Mouse (Mus musculus): ENCODE measurements around the gene Zfp697.
"Not testable (repeated sequence)": the region's sequence is repeated elsewhere in the genome, so short reads cannot be mapped to it uniquely, and the experiment has no call there.

Gene Zfp697

DNA sequence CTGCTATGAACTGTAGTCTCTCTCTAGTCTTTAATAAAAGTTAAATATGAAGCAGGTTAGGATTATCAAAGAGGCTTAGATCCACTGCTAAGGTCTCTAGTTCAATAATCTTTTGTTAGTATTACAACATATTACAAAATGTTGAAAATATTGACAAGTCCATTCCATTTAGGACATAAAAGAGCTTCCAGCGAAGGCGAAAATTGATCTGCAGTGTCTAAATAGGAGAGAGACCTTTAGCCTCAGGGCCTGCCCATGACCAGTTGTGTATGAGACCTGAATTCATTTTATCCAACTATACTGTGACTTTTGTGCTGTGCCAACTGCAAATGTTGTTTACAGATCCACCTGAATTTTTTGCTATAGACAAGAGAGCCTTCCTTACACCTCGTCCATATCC is 247.4 kb downstream of the Zfp697 start:
- no peak for DNase-seq (ENCODE audit: low spot score in 2 of 2)

DNA sequence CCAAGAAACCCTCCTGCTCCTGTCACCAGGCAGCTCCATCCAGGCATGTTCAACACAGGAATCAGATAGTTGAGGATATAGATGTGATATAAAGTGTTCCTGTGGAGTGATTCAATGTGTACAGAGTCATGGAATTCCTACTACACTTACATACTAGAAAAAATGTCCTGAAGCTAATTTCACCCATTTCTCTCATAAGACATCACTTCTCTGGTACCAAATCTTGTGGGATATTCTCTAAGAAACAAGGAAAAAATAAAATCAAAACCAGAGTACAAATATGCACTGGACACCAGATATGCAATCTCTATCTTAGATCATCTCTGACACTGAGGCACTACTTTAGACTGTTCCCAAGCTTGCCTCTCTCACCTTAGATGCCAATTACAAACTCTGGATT is 247.9 kb downstream of the Zfp697 start, which contains the start of gene Hsd3b5:
Gene Hsd3b5 (minus strand): TSS at position 101 of the 400 bp plus-strand sequence.
- DNase-seq (ENCODE audit: low spot score in 2 of 2) = no peak

DNA sequence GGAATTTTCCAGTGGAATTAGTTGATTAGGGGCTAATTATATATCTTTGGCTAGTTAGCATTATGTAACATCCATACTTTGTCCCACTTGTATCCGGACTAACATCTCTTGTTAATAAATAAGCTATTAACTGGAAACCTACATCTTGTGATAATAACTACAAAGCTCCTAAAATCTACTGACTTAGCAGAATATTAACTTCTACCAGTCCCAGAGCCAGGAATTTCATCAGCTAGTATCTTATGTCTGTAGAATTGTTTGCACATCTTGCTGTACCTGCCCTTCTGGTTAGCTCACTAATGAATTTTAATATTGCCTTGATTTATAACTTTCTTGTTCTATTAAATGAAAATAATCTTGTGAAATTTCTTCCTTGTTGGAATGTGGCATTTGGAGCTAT is 252.9 kb downstream of the Zfp697 start:
- DNase-seq (ENCODE audit: low spot score in 2 of 2) = no peak

DNA sequence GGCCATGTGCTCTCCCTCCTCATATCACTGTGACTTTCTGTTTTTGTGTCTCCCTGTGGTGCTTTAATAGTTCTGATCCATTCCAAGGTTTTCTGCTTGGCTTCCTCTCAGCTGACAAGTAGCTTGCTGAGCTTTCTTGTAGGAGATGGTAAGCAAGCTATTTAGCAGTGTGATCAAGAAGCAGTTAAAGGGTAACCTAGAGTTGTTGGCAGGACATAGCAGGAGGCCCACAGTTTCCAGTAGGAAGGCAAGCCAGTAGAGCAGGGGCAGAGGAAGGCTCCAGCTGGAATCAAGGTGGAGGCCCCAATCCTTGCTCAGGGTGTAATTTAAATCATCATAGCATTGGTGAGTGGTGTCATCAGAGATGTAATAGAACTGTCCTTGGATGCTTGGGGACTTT is 298.5 kb downstream of the Zfp697 start:
- DNase-seq (ENCODE audit: low spot score in 2 of 2) = no peak

DNA sequence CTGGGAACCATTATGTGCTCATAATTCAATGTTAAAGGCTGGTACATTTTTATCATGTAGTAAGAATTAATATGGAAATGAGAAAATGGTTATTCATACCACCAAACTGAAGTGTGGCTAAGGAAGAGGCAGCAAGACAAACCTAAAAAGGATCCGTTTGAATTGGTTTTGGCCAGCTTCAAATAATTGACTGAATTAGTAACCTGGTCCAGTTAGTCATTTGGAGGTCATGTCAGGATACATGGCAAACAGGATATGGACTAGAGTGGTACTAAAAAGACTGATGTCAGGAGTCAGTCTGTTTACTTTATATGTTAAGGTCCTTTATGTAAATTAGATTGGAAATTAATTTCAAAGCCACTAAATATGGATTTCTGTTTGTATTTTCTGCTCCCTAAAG is 300.1 kb downstream of the Zfp697 start:
- no peak for DNase-seq (ENCODE audit: low spot score in 2 of 2)

DNA sequence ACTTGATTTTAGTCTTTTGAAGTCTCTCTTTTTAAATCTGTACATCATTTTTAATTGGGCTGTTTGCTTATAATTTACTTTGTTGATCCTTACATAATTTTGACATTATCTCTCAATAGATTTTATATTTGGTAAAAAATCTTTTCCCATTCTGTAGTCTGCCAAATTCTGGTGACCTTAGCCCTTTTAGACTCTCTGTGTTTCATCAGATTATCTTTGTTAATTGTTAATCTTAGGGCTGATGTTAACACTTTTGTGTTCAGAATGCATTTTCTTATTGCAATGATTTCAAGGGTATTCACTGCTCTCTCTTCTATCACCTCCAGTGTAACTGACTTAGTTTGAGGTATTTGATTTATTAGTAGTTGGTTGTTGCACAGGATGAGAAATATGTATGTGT is 338.5 kb downstream of the Zfp697 start:
- DNase-seq (ENCODE audit: low spot score in 2 of 2) = no peak

DNA sequence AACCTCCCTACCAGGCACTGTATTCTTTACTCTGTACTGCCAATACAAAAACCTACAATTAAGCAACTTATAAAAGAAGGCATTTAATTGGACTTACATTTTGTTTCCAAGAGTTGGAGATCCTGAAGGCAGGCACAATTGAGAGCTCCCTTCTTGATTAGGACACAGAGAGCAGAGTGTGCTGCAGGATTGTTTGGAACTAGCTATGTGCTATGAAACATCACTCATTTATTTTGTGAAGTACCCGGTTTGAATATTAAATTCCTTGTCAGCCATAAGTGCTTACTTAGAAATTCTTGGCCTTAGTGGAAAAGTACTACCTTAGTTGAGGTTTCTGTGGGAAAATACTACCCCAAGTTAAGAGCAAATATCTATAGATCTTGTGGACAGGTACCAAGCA is 342.1 kb downstream of the Zfp697 start, which contains the start of gene Hsd3b2:
Gene Hsd3b2 (minus strand): TSS at position 168 of the 400 bp plus-strand sequence.
- no peak for DNase-seq (ENCODE audit: low spot score in 2 of 2)

DNA sequence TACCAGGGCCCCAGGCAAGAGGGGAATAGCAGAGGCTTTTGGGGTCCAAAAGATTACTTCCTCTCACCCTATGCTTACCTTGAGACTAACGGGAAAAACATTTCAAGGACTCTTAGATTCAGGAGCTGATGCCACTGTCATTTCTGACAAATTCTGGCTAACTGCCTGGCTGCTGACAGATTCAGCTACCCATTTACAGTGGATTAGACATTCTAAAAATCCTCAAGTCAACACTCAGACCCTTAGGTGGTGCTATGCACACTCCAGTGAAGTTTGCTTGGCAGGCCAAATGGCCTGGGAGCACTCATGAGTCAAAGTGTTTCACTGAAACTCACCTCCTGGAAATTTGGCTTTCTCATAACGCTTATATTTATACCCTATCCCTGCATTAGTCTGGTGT is 344.0 kb downstream of the Zfp697 start:
- no peak for DNase-seq (ENCODE audit: low spot score in 2 of 2)

DNA sequence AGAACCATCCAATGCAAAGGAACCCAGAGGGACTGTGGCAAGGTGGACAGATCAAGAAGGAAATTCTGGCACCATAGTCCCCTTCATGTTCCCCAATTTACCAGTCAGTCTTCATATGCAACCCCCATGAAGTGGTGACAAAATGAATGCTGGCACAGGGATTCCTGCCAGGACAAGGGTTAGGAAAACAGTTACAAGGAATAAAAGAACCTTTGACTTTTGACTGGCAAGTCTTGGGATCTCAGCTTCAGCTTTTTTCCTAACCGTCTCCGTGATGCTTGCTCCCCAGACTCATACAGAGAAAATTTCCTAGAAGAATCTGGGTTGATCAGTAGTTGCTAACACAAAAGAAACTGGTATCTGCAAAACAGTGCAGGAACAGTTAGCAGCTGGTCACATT is 351.5 kb downstream of the Zfp697 start:
- no peak for DNase-seq (ENCODE audit: low spot score in 2 of 2)

DNA sequence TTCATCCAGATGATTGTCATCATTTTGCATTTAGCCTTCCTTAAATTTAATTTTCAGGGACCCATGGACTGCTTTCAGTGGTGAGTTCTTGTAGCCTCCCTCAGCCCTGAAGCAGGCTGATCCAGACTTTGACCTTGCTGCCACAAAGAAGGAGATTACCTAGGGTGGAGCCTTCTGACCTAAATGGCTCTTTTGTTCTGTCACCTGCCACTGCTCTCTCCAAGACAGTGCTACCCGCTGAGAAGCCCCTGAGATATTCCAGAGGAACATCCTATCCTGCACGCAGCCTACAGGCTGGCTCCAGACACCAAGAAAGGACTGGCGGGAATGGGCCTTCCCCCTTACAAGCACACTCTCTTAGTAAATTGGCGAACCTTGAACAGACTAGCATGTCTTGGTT is 352.1 kb downstream of the Zfp697 start:
- no peak for DNase-seq (ENCODE audit: low spot score in 2 of 2)

DNA sequence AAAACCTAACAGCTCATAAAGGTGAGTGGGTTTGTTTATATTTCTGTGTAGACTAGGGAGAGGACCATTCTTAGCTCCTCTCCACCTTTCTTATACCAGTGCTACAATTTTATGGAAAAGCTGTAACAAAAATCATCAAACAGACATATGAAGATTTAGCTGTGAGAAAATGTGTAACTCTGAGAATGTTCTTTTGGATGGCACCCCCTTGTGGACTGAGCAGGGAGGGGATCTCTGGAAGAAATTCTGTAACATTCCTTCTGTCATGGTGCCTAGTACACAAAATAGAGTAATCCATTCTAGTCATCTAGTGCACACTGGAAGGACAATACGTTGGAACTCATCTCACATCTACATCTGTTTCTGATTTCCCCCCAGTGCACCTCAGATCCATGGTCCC is 358.8 kb downstream of the Zfp697 start:
- DNase-seq (ENCODE audit: low spot score in 2 of 2) = not testable (repeated sequence)

DNA sequence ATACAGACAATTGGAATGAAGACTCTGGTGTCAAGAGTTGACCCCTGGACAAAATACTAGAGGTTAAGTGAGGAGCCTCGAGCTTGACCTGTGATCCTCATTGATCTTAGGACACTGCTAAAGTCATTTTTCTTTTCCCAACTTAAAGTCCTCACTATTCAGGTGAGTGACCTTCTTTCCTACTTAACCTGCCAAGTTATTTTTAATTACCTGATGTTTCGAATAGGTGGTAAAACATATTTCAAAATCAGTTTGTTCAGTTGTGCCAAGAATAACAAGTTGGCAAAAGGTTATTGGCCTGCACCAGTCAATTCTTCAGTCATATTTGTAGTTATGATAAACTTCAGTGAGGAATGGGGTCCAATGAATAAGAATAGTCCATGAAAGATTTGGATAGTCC is 369.9 kb downstream of the Zfp697 start:
- no peak for DNase-seq (ENCODE audit: low spot score in 2 of 2)

DNA sequence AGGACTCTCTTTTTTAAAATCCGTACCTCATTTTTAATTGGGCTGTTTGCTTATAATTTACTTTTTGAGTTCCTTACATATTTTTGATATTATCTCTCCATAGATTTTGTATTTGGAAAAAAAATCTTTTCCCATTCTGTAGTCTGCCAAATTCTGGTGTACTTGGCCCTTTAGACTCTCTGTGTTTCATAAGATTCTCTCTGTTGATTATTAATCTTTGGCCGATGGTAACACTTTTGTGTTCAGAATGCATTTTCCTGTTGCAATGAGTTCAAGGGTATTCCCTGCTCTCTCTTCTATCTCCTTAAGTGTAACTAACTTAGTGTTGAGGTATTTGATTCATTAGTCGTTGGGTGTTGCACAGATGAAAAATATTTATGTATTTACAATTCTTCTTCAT is 374.6 kb downstream of the Zfp697 start:
- DNase-seq (ENCODE audit: low spot score in 2 of 2) = no peak

DNA sequence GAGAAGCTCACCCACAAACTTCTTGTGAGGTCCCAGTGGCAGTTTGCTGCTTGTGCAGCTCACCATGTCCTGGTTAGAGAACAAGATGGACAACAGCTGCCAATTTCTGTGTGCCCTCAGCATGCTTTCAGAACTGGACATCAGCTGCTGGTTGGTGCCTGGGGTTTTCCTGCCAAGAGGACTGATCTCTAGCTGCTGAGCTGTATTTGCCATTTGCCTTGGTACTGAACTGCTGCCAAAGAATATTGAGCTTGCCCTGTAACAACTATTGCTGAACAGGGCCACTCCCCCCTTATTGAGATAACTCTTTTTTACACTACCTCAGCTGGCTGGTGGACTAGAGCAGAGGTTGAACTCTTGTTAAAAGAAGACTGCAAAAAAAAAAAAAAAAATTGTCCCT is 381.9 kb downstream of the Zfp697 start:
- DNase-seq (ENCODE audit: low spot score in 2 of 2) = no peak

DNA sequence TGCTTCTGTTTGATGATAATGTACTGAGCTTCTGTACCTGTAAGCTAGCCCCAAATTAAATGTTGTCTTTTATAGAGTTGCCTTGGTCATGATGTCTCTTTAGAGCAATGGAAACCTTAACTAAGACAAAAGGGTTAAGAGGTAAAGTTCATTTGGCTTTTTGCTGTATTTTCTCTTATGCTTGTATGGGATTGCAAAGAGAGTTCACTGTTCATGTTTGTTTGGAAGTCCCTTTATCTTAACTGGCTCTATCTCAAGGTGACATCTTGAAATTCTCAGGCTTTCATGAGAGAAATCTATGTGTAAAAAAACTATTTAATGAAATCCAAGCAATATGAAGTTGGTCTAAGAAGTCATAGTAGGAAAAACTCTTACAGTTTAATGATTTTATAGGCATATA is 398.7 kb downstream of the Zfp697 start:
- DNase-seq (ENCODE audit: low spot score in 2 of 2) = no peak

DNA sequence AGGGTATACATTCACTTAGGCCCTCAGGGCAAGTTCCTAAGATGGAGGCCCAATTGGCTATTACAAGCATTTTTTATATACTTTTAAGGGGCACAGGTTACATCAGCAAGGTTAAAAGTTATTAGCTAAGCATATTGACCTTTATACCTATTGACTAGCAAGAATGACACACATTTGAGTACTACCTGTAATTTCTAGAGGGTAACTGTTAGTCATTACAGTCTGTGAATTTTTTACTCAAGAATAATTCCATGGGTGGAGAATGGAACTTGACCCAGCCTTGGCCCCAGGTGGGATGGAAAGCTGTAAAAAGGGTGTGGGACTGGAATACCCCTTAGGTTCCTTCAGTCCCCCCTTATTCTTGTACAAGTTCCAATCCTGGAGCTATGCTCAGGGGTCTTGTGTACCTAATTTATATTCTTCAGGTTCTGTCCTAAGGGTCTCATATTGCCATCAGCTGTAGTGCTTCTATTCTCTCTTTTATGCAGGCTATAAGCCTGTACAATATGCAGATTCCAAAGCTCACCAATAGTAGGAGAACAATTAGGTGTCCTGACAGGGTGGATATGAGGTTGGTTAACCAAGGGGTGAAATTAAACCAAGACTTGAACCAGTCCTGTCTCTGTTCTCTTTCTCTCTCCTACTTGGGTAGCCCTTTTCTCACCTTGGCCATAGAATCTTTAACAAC is 400.1 kb downstream of the Zfp697 start:
- DNase-seq (ENCODE audit: low spot score in 2 of 2) = no peak

DNA sequence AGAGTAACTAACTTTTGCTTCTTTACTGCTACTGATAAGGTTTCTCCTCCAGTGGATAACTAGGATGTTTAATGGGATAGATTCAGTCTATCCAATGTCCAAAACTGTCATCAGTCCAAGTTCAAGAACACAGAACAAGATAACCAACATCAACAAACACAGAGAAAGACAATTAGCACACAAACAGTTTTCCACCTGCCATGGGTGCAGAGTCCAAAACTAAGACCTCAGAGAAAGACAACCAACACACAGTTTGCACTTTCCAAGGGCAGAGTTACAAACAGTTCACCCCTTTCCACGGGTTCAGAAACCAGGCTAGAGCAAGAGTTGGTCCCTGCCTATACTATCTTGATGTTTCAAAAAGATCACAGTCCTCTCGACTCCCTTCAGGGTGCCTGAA is 404.3 kb downstream of the Zfp697 start:
- DNase-seq (ENCODE audit: low spot score in 2 of 2) = no peak
